Mouse (Mus musculus): ENCODE data around the gene Txndc5.

DNA sequence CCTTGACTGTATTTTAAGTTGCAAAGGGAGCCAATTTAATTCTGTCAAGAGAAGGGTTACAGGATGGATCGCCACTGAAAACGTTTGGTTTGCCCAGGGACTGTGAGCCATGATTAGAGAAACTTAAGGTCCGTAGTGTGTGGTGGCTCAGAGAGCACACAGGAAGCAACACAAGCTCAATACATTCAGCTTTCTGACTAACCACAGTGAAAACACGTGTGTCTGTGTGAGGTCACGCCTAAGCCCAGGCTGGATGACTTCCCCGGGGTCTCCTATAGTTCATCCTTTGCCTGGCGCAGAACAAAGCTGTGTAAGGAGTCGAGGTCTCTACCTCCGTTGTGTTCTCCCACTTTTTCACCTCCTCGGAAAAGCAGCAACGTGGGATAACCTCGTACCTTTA lies 27.3 kb downstream of the Txndc5 start:
- no peak for TF ChIP-seq CTCF (IDR thresholded peaks at IDR 0.05; ENCODE audit: low read depth)
- TF ChIP-seq EP300 (IDR thresholded peaks at IDR 0.05; ENCODE audit: low read depth), result no peak
